Mouse (Mus musculus): ENCODE measurements around the gene Nkx3-2.

Gene Nkx3-2

DNA sequence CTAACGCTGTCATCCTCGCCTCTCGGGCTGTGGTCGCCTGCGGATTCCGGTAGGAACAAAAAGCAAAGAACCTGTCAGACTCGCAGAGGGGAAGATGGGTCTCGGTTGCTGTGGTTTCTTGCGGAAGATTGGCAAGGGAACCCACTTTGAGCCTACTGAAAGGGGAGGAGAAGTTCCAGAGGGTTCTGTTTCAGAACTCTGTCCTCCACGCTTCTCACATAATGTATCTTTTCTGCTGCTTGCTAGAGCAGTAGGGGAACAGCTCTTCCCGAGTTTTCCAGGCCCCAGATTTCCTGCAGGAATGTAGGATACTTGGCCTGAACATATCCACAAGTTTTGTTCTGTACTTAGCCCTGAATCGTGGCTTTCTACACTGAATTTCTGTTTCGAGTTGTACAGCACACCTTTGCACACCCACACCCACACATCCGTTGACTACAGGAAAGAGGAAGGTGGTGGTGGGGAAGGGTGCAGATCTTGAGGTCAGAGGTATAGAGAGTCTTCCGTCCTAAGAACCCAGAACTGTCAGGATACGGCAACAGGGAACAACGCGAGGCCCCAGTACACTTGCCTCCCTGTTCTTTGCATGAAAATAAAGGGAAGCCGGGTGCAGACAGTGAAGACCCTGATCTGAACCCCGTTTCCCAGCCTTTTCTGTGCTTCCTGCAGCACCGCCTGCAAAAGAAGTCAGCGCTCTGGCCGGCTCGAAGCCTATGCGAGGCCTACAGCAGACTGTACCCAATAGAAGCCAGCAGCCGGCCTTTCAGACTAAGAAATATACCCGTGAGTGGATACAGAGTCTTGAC is 2.0 kb downstream of the Nkx3-2 start:
- no peak for DNase-seq (ENCODE audit: low spot score)

DNA sequence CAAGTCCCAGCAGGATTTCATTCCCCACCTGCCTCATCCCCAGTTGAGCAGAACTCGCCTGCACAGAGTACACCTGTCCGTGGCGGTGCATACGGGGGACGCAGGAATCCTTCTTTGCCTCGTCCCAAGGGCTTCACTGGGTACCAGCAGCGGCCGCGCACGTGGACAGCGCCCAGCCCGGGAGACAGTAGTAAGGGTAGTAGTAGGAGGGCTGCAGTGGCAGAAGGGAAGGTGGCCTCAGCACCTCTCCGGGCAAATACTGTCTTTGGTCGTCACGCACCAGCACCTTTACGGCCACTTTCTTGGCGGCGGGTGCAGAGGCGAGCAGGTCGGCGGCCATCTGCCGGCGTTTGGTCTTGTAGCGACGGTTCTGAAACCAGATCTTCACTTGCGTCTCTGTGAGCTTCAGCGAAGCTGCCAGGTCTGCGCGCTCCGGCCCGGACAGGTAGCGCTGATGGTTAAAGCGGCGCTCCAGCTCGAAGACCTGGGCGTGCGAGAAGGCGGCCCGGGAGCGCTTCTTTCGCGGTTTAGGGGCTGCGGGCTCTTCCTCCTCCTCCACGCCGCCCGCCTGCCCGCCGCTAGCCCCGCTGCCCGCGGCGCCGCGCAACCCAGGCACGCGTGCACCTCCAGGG is 2.7 kb downstream of the Nkx3-2 start:
- no peak for DNase-seq (ENCODE audit: low spot score)

- DNase-seq (ENCODE audit: low spot score) = no peak
Observed at GRCm38 (mm10) chr5:41760831-41761508, 3.3 kb downstream of the Nkx3-2 start.

DNA sequence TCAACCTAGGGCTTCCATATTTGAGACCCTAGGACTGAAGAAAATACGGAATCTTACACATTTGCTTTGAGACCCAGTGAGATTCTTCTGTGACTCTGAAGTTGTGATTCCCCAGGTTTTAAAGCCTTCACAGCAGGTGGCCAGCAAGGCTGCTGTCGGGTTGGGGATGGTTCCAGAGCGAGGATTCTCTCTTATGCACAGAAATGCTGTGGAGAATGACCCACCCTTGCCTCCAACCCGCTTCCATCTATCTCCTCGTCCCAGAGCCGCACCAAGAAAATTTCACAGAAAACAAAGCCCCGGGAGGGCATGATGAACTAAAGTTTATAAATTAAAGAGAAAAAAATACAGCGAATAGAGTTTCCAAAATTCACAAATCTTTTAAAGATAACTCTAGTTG is 4.2 kb downstream of the Nkx3-2 start:
- no peak for DNase-seq (ENCODE audit: low spot score)

DNA sequence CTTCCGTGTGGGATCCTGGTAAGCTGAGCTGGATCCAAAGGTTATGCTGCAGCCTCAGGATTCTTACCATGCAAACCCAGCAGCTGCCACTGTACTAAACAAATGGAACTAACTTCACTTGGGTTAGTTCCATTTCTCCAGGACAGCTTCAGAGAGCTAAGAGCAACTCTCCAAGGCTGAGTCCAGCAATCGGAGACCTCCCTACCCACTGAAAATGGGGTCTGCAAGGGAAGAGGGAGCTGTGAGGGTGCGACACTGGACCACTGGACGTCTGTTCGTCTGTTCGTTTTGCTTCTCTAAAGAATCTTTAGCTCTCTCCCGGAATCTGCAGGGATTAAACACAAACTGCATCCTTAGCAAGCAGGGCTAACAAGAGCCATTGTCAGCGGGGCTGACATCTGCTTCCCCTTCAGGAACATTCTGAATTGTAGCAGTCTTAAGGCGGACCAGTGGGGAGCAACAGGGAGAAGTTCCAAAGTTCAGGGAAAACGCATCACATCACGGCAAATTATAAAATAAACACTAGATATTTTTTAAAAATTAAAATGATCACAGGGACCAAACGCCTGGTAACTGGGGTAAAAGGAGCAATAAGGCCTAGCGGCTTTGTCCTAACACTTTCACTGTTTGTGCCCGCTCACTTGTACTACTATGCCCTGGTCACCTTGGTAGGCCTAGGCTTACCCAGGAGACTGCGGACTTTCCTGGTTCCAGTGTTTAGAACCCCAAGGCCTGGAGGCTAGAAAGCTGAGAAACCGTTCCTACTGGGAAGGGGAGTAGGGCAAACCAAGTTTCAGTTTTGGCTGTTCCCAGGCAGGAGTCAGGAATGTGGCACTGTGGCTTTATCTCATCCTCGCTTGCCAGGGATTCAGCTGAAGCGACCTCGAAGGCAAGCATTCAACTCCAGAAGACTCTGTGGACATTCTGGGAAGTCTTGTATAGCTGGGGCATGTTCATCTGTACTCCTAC is 5.3 kb downstream of the Nkx3-2 start:
- no peak for DNase-seq (ENCODE audit: low spot score)

DNA sequence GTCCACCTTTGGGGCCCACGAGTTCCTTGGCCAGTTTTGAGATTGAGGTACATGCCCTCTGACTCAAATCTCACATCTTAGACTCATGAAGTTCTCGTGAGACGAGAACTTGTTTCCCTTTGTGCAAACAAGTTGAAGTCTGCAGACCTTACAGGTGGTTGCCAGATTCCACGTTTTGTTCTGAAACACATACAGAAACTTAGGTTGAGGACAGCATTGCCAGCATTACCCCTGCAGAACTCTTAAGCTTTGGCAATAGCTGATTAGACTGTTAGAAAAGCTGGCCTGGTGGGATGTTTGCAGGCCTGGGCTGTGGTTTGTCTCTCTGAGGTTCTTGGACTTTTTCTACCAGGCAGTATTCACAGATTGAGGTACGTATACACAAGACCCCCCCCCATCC is 7.0 kb downstream of the Nkx3-2 start:
- DNase-seq (ENCODE audit: low spot score) = no peak

- DNase-seq (ENCODE audit: low spot score) = no peak
Observed at GRCm38 (mm10) chr5:41756396-41756795, 7.9 kb downstream of the Nkx3-2 start.

DNA sequence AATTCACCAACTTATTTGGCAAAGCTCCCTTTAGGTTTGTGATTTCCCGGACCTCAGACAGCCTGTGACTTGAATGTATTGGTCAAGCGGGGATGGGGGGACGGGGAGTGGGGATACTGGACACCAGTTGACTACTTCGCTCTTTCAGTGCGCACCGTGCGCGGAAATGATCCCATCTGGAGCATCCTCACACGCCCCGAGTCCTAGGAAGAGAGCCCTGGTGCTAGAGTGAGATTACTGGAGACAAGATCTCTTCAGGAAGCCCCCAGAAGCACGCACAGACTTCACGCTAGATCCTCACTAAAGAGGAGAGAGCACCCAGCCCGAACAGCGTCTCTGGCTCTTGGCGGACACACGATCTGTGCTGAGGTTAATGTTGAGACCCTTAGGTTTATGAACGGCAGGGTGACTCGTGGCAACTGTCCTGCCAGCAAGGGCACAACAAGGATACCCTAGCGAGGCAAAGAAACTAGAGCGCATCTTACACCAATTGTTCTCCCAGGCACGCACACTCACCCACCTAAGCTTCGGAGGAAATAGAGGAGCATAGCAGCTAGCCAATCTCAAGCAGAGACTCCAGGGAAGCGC is 8.8 kb downstream of the Nkx3-2 start:
- DNase-seq (ENCODE audit: low spot score) = no peak

- no peak for DNase-seq (ENCODE audit: low spot score)
Observed at GRCm38 (mm10) chr5:41754836-41755235, 9.5 kb downstream of the Nkx3-2 start.

DNA sequence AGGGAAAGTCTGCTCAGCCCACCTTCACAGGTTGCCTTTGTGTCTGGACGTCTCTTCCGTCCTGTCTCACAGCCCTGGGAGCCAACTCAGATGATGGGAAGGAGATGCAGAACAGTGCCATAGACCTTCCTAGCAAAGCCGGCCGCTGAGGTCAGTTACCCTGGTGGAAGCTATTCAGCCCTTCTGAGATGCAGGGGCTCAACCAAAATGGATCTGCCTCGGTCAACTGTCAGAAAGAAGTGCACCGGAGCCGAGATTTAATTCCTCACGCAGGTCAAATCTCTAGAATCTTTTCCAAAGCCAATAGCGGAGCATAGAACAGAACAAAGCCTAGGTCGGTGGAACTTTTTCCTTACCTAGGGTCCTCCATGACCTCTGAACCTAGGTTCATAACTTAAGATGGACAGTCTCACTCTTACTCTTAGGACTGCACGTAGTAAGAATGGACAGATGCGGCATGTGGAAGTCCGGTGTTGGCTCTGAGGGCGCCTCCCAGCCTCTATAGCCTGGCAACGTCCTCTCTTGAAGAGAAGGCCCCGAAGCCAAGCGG is 10.0 kb downstream of the Nkx3-2 start:
- no peak for DNase-seq (ENCODE audit: low spot score)

GRCm38 (mm10) chr5:41752721-41753120 is 11.6 kb downstream of the Nkx3-2 start:
- DNase-seq (ENCODE audit: low spot score) = no peak

DNA sequence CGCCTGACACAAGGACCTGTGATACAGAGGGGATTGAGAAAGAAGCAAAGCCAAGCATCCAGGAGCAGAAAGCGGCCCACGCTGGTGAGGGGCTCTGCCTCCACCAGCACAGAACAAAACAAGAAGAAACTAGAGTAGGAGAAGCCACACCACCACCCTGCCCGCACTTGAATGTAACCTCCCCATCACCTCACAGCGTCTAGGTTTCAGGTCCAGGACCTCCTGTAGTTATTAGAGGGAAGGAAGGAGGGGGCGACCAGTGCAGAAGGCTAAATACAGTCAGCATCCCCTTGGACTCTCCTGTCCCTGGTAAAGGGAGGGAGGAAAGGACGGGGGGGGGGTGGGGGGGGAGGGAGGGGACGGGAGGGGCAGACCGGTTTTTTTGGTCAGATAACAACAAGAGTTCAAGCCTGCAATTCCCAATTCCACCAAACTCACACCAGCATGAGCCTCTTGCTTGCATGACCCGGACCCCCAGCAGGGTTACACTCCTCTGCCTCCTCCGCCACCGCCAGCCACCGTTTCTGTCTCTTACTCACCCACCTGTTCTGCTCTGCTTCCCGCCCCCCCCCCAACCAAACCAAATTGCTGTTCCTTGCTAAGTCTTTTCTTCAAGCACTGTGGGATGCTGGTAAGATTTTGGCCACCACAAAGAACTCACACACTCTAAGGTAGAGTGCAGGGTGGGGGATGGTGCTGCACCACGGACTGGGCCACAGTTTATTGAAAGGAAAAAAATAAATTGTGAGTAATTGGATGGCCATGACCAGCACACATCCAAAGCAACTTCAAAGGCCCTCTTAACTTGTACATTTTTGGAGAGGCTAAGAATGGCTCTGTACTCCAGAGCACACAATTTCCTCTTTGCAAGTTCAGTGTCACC is 19.2 kb downstream of the Nkx3-2 start:
- no peak for DNase-seq (ENCODE audit: low spot score)

DNA sequence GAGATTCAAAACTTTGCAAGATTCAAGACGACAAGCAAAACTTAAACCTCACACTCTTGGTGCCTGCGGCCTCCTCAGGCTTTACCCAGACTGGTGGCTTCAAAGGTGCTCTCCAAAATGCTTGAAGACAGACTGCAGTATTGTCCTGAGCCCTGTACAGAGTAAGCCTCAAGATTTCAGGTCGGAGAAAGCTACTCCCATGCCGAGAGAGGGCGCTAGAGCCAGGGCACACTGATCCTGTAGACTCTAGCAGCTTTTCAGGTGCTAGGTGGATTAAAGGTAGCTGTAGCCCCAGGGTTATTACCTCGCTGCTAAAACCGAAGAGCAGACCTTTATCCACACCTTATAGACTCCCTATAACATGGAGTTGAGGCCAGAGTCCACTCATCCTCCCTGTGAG is 20.1 kb downstream of the Nkx3-2 start:
- DNase-seq (ENCODE audit: low spot score) = no peak

DNA sequence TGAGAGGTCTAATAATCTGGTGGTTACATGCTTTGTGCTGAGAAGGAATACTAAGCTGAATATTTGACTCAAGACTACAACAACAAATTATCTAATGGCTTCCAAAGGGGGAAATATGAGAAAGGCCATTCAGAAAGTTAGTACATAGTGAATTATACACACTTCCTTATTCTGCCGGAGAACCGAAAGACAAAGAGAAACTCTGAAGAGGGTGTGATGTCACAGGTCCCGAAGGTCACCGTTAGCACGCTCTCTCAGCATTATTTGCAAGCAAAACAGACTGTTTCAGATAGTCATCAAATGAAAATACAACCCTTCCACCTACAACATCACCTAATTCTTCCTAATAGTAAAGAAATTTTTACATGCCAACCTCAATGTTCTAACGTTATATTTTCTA is 25.5 kb downstream of the Nkx3-2 start:
- no peak for DNase-seq (ENCODE audit: low spot score)

- DNase-seq (ENCODE audit: low spot score) = no peak
Observed at GRCm38 (mm10) chr5:41737039-41737438, 27.3 kb downstream of the Nkx3-2 start.

DNA sequence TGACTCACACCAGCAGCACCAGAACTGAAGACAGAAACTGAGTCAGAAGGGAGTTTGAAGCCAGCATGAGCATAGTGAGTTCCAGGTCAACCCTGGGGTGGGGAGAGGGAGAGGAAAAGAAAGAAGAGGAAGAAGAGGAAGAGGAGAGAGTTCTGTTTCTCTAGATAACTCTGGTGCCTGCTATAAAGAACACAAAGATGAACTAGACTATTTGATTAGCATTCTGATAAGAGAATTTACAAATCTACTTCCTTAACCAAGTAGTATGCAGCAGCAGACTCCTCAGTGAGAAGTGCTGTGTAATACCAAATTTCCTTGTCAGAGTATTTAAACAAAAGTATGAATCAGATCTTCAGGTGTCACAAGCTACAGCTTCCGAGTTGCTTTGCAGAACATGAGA is 37.3 kb downstream of the Nkx3-2 start:
- DNase-seq (ENCODE audit: low spot score) = no peak

- DNase-seq (ENCODE audit: low spot score) = no peak
Observed at GRCm38 (mm10) chr5:41725573-41725972, 38.7 kb downstream of the Nkx3-2 start.
